Mouse (Mus musculus): ENCODE data around the gene Ttc23l.

DNA sequence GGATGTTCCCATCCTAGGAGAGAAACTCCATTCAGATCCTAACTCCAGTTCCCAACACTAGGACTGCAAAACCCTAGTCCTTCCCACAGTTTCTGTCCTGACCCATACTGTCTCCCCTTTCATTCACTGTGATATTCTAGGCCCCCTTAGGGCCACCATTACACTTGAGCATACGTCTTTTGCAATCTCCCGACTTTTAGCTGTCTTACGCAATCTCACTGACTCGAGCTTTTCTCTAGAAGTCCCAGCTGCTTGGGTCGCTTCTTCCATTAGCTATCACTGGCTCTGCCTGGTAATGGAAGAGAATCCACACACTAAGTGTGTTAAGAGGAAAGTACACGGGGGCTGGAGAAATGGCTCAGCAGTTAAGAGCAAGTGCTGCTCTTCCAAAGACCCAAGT is 34.6 kb upstream of the Ttc23l start:
- TF ChIP-seq CTCF (IDR thresholded peaks at IDR 0.05; ENCODE audit: control insufficient read depth, insufficient read depth, low read length): no peak
- no peak for TF ChIP-seq POLR2A (IDR thresholded peaks at IDR 0.05; ENCODE audit: borderline replicate concordance, control insufficient read depth, low read depth, low read length)
